Mouse (Mus musculus): ENCODE results near the gene Sept5.
A peak's percentile ranks its signal among the peaks of the same experiment; 100 is the strongest.

Sept5 gene

DNA sequence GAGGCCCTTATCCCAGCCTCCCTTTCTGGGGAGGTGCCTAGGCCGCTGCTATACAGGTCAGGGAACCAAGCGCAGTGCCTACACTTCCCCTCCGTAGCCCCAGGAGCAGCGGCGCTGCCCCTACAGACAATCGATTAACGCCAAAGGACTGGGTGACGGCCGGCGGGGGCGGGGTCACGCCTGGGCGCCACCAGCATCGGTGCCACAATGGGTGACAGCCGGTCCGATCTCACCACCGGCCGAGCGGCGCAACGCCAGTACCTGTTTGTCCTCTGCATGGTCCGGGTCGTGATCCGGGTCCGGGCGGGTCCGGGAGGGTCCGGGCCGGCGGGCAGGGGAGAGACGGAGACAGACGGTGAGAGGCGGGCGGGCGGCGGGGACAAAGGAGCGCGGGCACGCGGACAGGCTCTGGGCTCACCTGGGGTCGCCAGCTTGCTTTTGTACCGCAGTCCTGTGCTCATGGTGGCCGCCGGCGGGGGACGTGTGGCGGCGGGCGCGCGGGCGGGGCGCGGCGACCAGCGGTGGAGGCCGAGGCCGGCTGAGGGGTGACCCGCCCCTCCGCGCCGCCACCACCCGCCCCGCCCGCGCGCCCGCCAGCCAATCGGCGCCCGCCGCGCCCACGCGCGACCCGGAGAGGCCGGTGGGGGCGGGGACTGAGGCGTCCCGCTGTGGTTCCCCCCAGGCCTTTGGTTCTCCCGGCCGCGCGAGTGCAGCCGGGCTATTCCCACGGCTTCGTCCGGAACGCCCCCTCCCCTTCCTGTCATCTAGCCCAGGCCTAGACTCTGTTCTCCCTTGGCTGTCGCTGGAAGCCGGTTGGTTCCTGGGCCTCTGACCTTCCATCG is at the start of gene Sept5:
Gene Sept5, minus strand, starts transcription at position 565 of the 842 bp plus-strand sequence.
- DNase-seq (ENCODE audit: low spot score): peak; percentile 58

- DNase-seq (ENCODE audit: low spot score): no peak
Measured at GRCm38 (mm10) chr16:18679112-18679511, 49.4 kb upstream of the Sept5 start.

GRCm38 (mm10) chr16:18677746-18678679 is 48.3 kb upstream of the Sept5 start:
- DNase-seq (ENCODE audit: low spot score): peak; percentile 24

GRCm38 (mm10) chr16:18673005-18673404 is 43.3 kb upstream of the Sept5 start:
- no peak for DNase-seq (ENCODE audit: low spot score)

DNA sequence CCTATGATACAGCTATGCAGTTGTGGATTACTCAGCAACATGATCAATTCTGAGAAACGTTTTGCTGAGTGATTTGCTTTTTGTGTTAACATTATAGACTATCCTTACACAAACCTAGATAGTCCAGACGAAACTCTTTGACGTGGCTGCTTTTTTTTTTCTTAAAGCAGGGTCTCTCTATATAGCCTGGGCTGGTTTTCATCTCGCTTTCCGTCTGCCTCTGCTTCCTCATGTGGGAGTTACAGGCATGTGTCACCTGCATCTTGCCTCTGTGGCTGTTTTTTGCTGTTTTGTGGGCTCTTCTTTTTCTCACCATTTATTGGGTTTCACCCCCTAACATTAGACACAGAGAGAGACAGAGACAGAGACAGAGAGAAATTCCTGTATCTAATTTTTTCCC is 42.3 kb upstream of the Sept5 start:
- DNase-seq (ENCODE audit: low spot score): no peak

GRCm38 (mm10) chr16:18669914-18670313 is 40.2 kb upstream of the Sept5 start:
- DNase-seq (ENCODE audit: low spot score): no peak

GRCm38 (mm10) chr16:18658597-18658996 is 28.8 kb upstream of the Sept5 start:
- DNase-seq (ENCODE audit: low spot score): no peak

DNA sequence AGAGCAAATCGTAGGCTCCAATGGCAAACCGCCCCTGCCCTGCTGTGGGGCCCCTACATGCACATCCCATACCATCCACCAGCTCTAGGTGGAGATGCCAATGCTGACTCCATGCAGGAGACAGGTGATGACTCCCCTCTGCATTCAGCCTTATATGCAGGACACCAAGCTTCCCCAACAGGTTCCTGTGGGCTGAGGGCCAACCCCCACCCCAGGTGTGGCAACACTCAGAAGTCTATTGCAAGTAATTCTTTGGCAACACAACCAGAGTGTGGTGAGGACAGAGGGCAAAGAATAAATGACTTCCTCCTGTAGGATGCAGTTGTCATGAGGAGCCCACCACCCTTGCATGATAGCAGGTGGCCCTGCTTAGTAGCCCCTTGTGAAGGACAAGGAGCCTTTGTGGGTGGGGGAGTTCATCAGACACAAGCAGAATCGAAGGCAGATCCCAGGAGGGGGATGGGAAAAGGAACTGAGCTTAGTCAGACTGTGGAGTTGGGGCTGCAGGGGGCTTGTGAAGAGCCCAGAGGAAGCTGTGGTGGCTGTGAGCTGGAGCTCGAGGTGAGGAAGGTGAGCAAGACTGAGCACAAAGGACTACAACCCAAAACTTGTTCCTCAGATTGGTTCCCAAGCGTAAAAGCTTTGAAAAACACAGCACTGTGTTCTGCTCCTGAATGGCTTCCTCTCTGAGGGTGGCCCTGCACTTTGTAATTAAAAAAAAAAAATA is 25.8 kb upstream of the Sept5 start:
- no peak for DNase-seq (ENCODE audit: low spot score)

- DNase-seq (ENCODE audit: low spot score): no peak
Measured at GRCm38 (mm10) chr16:18653290-18654160, 23.8 kb upstream of the Sept5 start.

DNA sequence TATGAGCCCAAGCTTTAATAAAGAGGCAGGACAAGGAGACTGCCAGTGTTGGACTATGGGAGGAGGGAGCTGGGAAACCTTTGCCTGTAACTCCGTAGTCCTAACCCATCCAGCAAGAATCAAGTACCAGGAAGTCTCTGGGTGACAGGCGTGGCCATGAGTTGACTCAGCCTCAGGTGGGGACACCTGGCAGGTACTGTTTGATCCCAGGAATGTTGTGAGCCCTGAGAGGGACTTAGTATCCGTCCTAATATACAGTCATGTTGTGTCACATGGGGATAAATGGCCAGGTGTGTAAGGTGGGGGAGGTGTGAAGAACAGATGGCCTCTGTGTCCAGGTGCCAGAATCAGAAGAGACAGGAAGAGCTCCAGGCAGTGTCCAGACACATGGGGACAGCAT is 19.4 kb upstream of the Sept5 start:
- DNase-seq (ENCODE audit: low spot score): no peak

DNA sequence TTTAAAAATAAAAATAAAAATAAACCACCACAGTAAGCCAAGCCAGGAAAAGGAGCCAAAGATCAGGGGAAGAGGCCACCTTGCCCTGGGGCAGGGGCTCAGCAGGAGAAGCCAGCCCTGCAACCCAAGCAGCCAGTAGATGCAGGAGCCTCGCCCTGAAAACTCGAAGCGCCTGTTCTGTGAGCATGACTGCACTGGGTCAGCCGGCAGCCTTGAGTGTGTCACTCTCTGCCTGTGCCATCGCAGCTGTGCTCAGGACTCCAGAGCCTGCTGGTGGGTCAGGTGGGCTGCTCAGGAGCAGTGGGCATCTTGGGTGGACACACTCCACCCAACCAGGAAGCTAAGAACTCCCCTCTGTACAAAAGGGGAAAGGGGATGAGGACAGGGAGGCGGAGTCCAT is 15.6 kb upstream of the Sept5 start:
- DNase-seq (ENCODE audit: low spot score): no peak

DNA sequence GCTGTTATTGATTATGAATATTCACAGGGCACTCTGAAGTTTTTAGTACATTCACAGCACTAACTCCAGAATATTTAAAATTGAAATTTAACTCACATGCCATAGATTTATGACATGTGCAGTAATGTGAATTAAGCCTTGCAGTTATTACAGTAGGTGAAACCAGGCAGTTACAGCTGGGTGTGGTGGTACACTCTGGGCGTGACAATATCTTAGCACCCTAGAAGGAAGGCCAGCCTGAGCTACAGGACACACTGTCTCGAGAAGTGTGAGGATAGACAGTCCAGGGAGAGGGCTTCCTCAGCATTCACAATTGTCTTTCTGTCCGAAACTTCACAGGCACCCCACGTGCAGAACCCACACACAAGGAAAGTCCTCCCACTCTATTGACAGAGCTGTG is 14.7 kb upstream of the Sept5 start:
- DNase-seq (ENCODE audit: low spot score): no peak

- no peak for DNase-seq (ENCODE audit: low spot score)
Measured at GRCm38 (mm10) chr16:18643406-18643998, 13.7 kb upstream of the Sept5 start.

DNA sequence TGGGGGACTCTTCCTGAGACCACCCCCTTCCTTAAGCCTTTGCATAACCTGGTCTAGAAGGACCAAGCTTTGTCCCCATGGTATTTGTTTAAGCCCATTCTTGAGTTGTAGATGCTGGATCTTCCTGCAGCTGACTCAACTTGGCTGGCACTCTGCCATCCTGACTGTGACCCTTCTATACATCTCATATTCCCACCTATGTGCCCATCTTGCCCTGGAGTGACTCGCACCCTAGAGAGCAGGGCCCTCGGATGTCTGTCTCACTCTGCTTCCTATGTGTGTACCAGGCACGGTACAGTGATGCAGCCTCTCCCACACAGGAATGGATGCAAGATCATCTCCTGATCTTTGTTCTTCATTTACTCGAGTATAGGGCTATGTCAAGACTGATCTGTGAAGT is 13.1 kb upstream of the Sept5 start:
- DNase-seq (ENCODE audit: low spot score): no peak

DNA sequence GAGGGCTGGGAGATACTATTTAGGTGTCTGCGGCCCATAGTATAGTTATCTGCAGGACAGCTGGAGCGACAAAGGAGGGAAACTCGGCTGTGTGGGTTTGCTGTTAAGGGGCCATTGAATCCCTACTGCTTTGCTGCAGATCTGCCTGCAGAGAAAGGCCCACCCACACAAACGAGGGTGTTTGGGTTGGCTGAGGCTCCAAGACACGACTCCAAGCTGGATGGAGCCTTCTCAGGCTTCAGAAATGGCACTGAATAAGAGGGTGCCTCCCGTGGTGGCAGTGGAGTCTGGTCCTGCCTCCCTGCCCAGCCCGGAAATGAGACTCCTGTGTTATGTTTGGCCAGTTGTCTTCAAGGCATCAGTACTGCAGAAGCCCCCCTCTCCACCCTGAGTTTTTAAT is 12.5 kb upstream of the Sept5 start:
- no peak for DNase-seq (ENCODE audit: low spot score)

DNA sequence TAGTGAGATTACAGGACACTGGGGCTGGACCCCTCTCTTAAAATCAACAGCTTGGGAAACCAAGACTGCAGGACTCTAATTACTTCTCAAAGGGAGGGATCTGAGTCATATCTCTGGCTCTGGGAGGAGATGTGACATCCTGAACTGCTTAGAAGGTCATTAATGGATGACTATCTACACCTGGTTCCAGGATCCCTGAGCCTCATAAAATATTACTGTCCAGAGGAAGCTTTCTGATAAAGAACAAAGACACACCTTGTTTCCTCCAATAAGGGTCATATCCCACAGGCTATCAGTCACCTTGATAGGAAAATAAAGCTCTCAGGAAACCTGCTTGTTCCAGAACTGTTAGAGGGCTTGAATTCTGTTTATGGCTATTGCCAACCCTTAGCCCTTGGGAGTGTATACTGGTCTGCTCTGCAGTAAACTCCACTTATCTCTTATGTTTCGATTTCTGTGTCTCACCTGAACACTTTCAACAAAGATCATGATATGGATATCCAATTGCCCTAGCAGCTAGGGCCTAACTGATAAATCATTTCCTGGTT is 9.7 kb upstream of the Sept5 start:
- DNase-seq (ENCODE audit: low spot score): no peak

GRCm38 (mm10) chr16:18638396-18638795 is 8.6 kb upstream of the Sept5 start:
- DNase-seq (ENCODE audit: low spot score): no peak

GRCm38 (mm10) chr16:18636804-18637203 is 7.0 kb upstream of the Sept5 start:
- no peak for DNase-seq (ENCODE audit: low spot score)

- no peak for DNase-seq (ENCODE audit: low spot score)
Measured at GRCm38 (mm10) chr16:18636401-18636800, 6.6 kb upstream of the Sept5 start.

DNA sequence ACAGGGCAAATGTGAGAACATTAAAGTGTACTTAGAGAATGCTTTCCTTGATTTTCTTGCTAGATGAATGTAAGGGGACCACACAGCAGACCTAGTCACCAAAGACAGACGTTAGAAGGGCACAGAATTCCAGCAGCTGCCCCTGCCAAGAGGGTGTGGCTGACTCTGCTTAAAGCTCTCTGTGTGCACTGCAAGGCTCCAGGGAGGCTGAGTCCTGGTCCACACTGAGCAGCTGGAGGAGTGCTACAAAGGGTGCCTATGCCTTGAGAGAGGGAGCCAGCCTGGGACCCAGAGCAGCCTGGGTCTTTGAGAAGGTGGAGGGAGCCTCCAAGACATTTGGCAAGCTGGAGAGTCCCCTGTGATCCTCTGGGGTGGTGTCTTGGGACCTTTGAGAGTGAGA is 3.6 kb upstream of the Sept5 start:
- DNase-seq (ENCODE audit: low spot score): no peak

- no peak for DNase-seq (ENCODE audit: low spot score)
Measured at GRCm38 (mm10) chr16:18632816-18633215, 3.1 kb upstream of the Sept5 start.
